Mouse (Mus musculus) embryonic facial prominence, embryonic 11.5 days (tissue): ENCODE data around the gene Csnk1g1. TPM values are rescaled to one million over a fixed set of nuclear protein-coding genes. Genes with fewer than 3 reads are reported as not detected.

Source experiments
- ATAC-seq: fragments of 200-750 bp; cut with Nextera tagmentation; replicated peaks from 2 replicates; pipeline ENCODE4 v1.8.0; 2017; ENCODE audit warnings: low read depth; ENCODE audit not compliant: insufficient number of reproducible peaks, low FRiP score, low TSS enrichment
- DNase-seq: peaks from one replicate; pipeline ENCODE4 v3.0.0-alpha.2; 2015; ENCODE audit warnings: low spot score
- H3K27ac ChIP-seq: fragments of 300-500 bp; sonication (generic); replicated peaks from 2 replicates; pipeline ENCODE4 v1.5.1; 2014; ENCODE audit warnings: mild to moderate bottlenecking, low read depth, low read length, control low read depth
- H3K27me3 ChIP-seq: fragments of 300-500 bp; sonication (generic); 2 replicates; pipeline ENCODE4 v1.6.1; 2014; ENCODE audit warnings: mild to moderate bottlenecking, low read length, moderate library complexity, mixed read lengths; ENCODE audit not compliant: control insufficient read depth, insufficient read depth
- H3K36me3 ChIP-seq: fragments of 300-500 bp; sonication (generic); replicated peaks from 2 replicates; pipeline ENCODE4 v1.6.1; 2014; ENCODE audit warnings: low read depth, mild to moderate bottlenecking, low read length, moderate library complexity, mixed read lengths; ENCODE audit not compliant: control insufficient read depth, insufficient read depth
- H3K4me1 ChIP-seq: fragments of 300-500 bp; sonication (generic); 2 replicates; pipeline ENCODE4 v1.6.1; 2014; ENCODE audit warnings: low read length, mixed read lengths; ENCODE audit not compliant: control insufficient read depth, insufficient read depth
- H3K4me2 ChIP-seq: fragments of 300-500 bp; sonication (generic); 2 replicates; pipeline ENCODE4 v1.6.1; 2014; ENCODE audit warnings: low read depth, mild to moderate bottlenecking, control low read depth, low read length, moderate library complexity
- H3K4me3 ChIP-seq: fragments of 300-500 bp; sonication (generic); 2 replicates; pipeline ENCODE4 v1.5.1; 2014; ENCODE audit warnings: low read depth, low read length, control low read depth
- H3K9ac ChIP-seq: fragments of 300-500 bp; sonication (generic); replicated peaks from 2 replicates; pipeline ENCODE4 v1.6.1; 2014; ENCODE audit warnings: mild to moderate bottlenecking, control low read depth, low read length
- H3K9me3 ChIP-seq: fragments of 300-500 bp; sonication (generic); replicated peaks from 2 replicates; pipeline ENCODE4 v1.6.1; 2016; ENCODE audit warnings: mild to moderate bottlenecking, low read length, inconsistent platforms, mixed read lengths; ENCODE audit not compliant: control insufficient read depth
- WGBS: fragments of 180-500 bp; shearing (Covaris S2); extraction: QIAGEN DNeasy Blood & Tissue Kit; methylation state at CpG from one replicate; pipeline ENCODE4 v1.1.7; 2014; 5-methylcytosine and 5-hydroxymethylcytosine counted together
- polyA plus RNA-seq: library from polyadenylated mRNA; unstranded; fragments of >200 nt; fragmentation: Nextera tagmentation; extraction: Ambion mirVana; gene quantifications from 2 replicates; pipeline ENCODE4 v1.2.1, GENCODE M21; 2014

Csnk1g1 gene
- polyA plus RNA-seq, result 17.3 and 17.9 TPM in 2 replicates

DNA sequence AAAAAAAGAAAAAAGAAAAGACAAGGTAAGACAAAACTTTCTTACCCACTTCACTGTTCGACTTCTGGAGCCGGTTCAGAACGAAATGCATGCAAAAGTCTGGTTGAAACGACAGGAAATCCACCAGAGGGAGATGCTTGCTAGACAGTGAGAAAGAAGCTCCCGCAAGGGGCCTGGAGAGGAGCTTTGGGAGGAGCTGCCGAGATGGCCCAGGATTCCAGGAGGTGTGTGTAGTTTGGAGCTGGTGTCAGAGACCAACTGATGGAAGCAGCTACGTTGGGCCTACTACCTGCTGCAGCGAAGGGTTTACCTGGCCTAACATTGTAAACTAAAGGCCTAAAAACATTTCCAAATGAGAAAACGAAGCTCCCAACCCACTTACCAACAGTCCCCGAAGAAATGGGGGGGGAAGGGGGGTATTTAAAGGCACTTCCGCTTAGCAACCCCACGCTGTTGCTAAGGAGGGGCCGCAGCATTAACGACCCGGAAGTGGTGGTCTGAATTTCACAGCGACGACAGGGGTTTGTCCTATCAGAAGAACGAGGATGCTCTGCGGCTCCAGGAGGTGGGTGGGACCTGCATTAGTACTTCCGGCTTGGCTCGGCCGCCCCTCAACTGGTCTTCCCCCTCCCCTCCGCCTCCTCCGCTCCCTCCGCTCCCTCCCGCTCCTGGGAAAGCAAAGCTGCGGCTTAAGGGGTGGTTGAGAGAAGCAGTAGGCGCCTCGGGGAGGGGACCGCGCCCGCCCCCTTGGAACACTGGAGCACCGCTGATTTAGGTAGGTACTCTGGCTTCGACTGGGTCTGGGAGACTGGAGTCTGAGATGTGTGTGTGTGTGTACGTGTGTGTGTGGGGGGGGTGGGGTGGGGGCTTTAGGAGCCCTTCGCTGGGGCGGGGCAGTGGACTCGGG lies at the start of gene Csnk1g1, which contains the start of gene Trip4:
Csnk1g1 (plus strand) TSS at position 531 of the 907 bp plus-strand sequence.
Trip4 (minus strand) TSS at position 401 of the 907 bp plus-strand sequence.
- WGBS, result 1% methylated on average over 36 of the region's 38 CpGs
- Histone ChIP-seq H3K4me3 (peak within 1 kb of the TSS; percentile 73), H3K4me2 (peak within 1 kb of the TSS; percentile 79), H3K4me1 (no peaks in the 10 kb centered on the region), H3K27ac (peak within 1 kb of the TSS; percentile 52), H3K27me3 (no peaks in the 10 kb centered on the region), H3K9me3 (no peaks in the 10 kb centered on the region), H3K36me3 (no peaks in the 10 kb centered on the region), H3K9ac (peak within 1 kb of the TSS; percentile 78)
- DNase-seq (peak; percentile 97), ATAC-seq (peak; percentile 98)

DNA sequence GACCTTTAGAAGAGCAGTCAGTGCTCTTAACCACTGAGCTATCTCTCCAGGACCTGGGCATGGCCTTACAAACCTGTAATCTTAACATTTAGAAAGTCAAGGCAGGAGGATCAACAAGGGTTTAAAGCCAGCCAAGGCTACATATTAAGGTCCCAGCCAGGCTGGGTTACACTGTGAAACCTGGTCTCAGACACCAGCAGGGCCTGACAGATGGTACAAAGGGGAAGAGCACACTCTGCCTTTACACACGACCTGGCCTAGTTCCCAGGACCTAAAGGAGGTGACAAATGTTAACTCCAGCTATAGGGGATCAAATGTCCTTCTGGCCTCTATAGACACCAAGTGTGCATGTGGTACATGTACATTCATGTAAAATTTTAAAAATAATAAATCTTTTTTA lies 49.1 kb upstream of the Csnk1g1 start:
- Histone ChIP-seq H3K4me3 (no peak overlapping the region), H3K4me1 (no peaks in the 10 kb centered on the region), H3K9ac (no peak overlapping the region), H3K27me3 (no peaks in the 10 kb centered on the region), H3K36me3 (no peaks in the 10 kb centered on the region; the same call in 1 of the 2 replicates), H3K27ac (no peak overlapping the region), H3K9me3 (no peaks in the 10 kb centered on the region), H3K4me2 (no peak overlapping the region)
- no peak for ATAC-seq
- DNase-seq, result no peak
- 79% methylated on average over 1 of the region's 1 CpGs for WGBS

DNA sequence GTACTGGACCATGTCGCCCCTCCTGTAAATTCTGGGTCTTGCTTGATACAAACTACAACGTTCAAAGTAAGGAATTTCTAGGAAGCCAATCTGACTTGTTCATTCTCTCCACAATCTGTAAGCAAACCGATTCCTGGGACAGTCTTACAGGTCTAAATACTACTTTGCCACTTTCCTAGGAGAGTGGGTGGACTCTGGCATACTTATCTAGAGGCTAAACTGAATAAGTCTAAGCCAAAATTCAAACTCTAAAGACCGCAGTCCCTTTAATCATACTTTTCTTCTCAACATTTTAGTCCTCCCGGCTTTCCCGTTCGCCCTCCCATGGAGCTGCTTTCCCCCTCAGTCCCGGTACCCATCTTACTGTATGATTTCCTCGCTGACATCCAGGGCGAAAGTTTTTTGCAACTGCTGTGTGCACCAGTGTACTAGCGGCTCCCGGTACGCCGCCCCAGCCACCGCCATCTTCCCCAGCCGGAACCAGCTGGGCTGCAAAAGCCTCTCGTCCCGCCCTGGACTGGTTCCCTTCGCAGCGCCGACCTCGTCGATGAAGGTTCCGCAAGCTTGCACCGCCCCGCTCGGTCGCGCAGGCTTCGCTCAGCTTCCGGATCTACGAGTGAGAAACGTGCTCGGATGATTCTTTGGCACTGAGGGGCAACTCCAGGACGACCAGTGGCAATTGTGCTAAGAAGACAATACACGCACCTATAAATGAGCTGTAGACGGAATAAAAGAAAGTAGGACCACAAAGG lies 24.0 kb upstream of the Csnk1g1 start:
- Histone ChIP-seq H3K9ac (peak overlapping the region; percentile 81), H3K4me2 (peak overlapping the region; percentile 39), H3K27ac (no peak overlapping the region; the same call in 1 of the 2 replicates), H3K9me3 (no peaks in the 10 kb centered on the region), H3K36me3 (no peaks in the 10 kb centered on the region), H3K27me3 (no peaks in the 10 kb centered on the region), H3K4me3 (peak overlapping the region; percentile 71), H3K4me1 (no peaks in the 10 kb centered on the region)
- DNase-seq (peak; percentile 94), ATAC-seq (peak; percentile 94)
- WGBS, result under 1% methylated on average over 37 of the region's 37 CpGs

DNA sequence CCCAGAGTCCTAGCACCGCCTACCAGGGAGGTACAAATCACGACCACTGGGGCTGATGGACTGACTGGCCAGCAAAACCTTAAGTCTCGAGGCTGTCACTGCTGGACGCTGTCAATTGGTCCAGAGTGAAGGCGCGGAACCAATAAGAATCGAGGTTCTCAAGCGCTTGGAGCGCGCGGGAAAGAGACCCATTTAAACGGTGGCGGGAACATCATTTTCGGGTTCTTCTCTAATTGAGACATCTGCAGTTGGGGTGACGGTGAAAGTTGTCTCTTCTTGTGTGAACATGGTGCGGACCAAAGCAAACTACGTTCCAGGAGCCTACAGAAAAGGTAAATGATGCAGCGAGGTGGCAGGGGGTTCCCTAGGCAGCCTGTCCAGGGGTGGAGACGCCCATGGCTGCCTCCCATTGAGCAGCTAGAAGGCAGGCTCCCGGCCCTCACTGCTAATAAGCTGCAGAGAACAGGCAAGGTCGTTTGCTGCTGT lies 18.5 kb upstream of the Csnk1g1 start, which contains the start of gene Pclaf:
Pclaf (plus strand) TSS at position 95 of the 486 bp plus-strand sequence.
- peak within 1 kb of the TSS; percentile 76 for H3K4me3 ChIP-seq
- H3K36me3 ChIP-seq, result peaks cover 2% of the 10 kb centered on the region
- H3K9ac ChIP-seq, result peak within 1 kb of the TSS; percentile 87
- 0% methylated on average over 21 of the region's 21 CpGs for WGBS
- H3K9me3 ChIP-seq, result no peaks in the 10 kb centered on the region
- peak within 1 kb of the TSS; percentile 65 for H3K4me2 ChIP-seq
- H3K27me3 ChIP-seq, result no peaks in the 10 kb centered on the region
- H3K4me1 ChIP-seq, result no peaks in the 10 kb centered on the region
- peak; percentile 96 for ATAC-seq
- DNase-seq, result peak; percentile 95
- H3K27ac ChIP-seq, result peak within 1 kb of the TSS; percentile 20; the same call in 1 of the 2 replicates

DNA sequence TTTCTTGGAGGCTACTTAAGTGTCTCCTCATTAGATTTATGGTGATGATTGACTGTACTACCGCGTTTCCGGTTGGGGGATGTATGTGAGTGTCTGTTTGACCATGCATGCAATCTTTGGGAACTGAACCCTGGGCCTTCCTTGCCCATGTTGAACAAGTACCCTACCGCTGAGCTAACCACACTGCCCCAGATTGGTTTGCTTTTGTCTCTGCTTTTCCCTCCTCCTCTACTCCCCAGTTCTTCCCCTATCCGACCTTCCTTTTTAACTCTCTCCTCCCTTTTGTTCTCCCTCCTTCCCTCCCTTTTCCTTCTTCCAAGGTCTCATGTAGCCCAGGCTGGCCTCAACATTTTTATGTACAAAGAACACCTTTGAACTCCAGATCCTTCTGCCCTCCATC lies 17.6 kb upstream of the Csnk1g1 start:
- Histone ChIP-seq H3K9me3 (no peaks in the 10 kb centered on the region), H3K4me1 (no peaks in the 10 kb centered on the region), H3K4me3 (peak overlapping the region; percentile 76), H3K36me3 (peaks cover 2% of the 10 kb centered on the region), H3K27me3 (no peaks in the 10 kb centered on the region), H3K27ac (no peak overlapping the region; the same call in 1 of the 2 replicates), H3K4me2 (peak overlapping the region; percentile 65), H3K9ac (peak overlapping the region; percentile 87)
- DNase-seq (peak; percentile 52), ATAC-seq (no peak)
- 3% methylated on average over 5 of the region's 5 CpGs for WGBS

DNA sequence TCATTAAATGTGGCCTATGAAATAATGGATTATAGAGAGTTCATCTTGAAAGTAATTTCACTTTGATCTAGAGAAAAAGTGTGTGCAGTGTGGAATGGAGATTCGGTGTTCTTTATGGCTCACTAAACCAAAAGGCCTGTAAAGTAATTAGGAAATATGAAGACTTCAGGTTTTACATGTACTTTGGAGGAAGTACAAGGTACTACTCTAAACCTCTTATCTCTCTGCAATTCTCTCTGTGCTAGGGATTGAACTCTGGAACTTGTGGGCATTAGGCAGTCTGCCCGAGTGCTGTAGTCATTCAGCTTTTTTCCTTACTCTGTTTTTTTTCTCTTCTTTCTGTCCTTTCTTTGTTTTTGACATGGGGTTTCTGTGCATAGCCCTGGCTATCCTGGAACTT lies 11.7 kb upstream of the Csnk1g1 start:
- DNase-seq (no peak), ATAC-seq (no peak)
- WGBS, result 86% methylated on average over 2 of the region's 2 CpGs
- H3K27me3 ChIP-seq, result no peaks in the 10 kb centered on the region
- H3K4me2 ChIP-seq, result no peak overlapping the region
- no peak overlapping the region for H3K27ac ChIP-seq
- H3K4me3 ChIP-seq, result no peak overlapping the region
- peaks cover 5% of the 10 kb centered on the region for H3K36me3 ChIP-seq
- no peaks in the 10 kb centered on the region for H3K9me3 ChIP-seq
- H3K9ac ChIP-seq, result no peak overlapping the region
- no peaks in the 10 kb centered on the region for H3K4me1 ChIP-seq

DNA sequence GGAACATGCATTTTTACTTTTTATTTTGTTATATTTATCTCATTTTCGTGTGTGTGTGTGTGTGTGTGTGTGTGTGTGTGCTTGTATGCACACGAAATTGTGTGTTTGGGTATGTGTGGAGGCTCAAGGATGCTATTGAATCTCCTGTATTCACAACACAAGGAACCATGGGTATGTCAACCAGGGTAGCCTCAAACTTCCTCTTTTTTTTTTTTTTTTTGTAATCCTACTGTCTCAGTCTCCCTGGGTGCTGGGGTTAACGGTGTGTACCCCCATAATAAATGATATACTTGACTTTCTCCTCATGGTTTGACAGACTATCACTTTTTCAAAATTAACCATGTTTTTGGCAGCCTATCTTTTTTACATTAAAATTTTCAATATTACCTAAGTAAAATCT lies 5.8 kb upstream of the Csnk1g1 start:
- ATAC-seq (no peak), DNase-seq (no peak)
- H3K9ac ChIP-seq, result no peak overlapping the region
- H3K27me3 ChIP-seq, result no peaks in the 10 kb centered on the region
- H3K4me1 ChIP-seq, result no peaks in the 10 kb centered on the region
- H3K27ac ChIP-seq, result no peak overlapping the region
- no peak overlapping the region for H3K4me2 ChIP-seq
- H3K36me3 ChIP-seq, result peaks cover 2% of the 10 kb centered on the region; the same call in 1 of the 2 replicates
- no peak overlapping the region for H3K4me3 ChIP-seq
- H3K9me3 ChIP-seq, result no peaks in the 10 kb centered on the region
- 95% methylated on average over 3 of the region's 3 CpGs for WGBS
